Mouse (Mus musculus): Measurements from ENCODE around the gene Eea1.
"Not testable (repeated sequence)": the region's sequence is repeated elsewhere in the genome, so short reads cannot be mapped to it uniquely, and the experiment has no call there.

Eea1 gene

GRCm38 (mm10) chr10:96067347-96067746 is 126.9 kb downstream of the Eea1 start:
- no peak for DNase-seq (ENCODE audit: low spot score)

- DNase-seq (ENCODE audit: low spot score), result no peak
These were observed 133.9 kb downstream of the Eea1 start for GRCm38 (mm10) chr10:96074386-96074785.

- no peak for DNase-seq (ENCODE audit: low spot score)
These were observed 135.0 kb downstream of the Eea1 start for GRCm38 (mm10) chr10:96075403-96075802.

- no peak for DNase-seq (ENCODE audit: low spot score)
These were observed 135.4 kb downstream of the Eea1 start for GRCm38 (mm10) chr10:96075880-96076279.

GRCm38 (mm10) chr10:96076461-96076860 is 136.0 kb downstream of the Eea1 start:
- no peak for DNase-seq (ENCODE audit: low spot score)

GRCm38 (mm10) chr10:96077480-96078066 is 137.1 kb downstream of the Eea1 start:
- DNase-seq (ENCODE audit: low spot score), result not testable (repeated sequence)

- no peak for DNase-seq (ENCODE audit: low spot score)
These were observed 139.4 kb downstream of the Eea1 start for GRCm38 (mm10) chr10:96079823-96080222.

- no peak for DNase-seq (ENCODE audit: low spot score)
These were observed 140.3 kb downstream of the Eea1 start for GRCm38 (mm10) chr10:96080440-96081381.

- DNase-seq (ENCODE audit: low spot score), result no peak
These were observed 141.8 kb downstream of the Eea1 start for GRCm38 (mm10) chr10:96082203-96082602.

GRCm38 (mm10) chr10:96089744-96090143 is 149.3 kb downstream of the Eea1 start:
- DNase-seq (ENCODE audit: low spot score), result no peak

GRCm38 (mm10) chr10:96090388-96090787 is 149.9 kb downstream of the Eea1 start:
- DNase-seq (ENCODE audit: low spot score), result no peak

GRCm38 (mm10) chr10:96093890-96094531 is 153.6 kb downstream of the Eea1 start:
- no peak for DNase-seq (ENCODE audit: low spot score)

GRCm38 (mm10) chr10:96094559-96094958 is 154.1 kb downstream of the Eea1 start:
- DNase-seq (ENCODE audit: low spot score), result no peak

Data from urinary bladder, postnatal 14 days (tissue).